In the genomic region with DNA sequence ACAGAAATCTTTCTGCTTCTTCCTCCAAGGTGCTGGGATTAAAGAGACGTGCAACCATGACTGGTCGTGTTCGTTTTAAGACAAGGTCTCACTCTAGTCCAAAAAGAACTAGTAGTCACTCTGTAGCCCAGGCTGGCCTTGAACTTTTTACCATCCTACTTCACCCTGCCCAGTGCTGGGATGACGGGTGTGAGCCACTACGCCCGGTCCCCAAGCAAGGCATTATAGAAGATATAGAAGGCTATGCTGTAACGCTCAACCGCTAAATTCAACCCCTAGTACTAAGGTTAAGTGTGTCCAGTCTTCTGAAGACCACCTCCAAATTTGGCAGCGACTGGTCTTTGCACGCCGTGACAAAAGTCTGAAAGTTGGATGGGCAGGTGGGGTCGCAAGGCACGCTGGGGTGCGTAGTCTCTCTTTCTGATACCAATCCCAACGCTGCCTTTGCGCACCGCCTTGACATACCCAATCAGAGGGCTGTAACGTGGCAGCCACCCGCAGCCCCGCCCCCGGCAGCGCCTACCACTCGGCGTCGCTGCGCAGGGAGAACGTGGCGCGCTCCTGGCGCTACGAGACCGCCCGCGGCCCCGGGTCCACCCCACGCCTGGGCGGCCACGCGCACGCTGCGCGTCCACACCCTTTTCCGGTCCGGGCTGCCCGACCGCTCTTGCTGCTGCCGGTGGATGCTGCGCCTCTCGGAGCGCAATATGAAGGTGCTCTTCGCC, we compare ENCODE assay signal across 7 mouse cellular contexts. TPM values are rescaled to one million over a fixed set of nuclear protein-coding genes. Genes with fewer than 3 reads are reported as not detected.
DNase-seq lines count a peak whose midpoint lies in the region; ATAC-seq lines count a peak whose summit lies in the region.

Gene Ppib, plus strand, starts transcription at position 640 of the 725 bp plus-strand sequence.

- intact Hi-C loops in left cerebral cortex, postnatal 36 days (cut with DNase I), result loop anchor here (2.0 kb wide), 1 partner anchor 65 kb away; no protein-coding TSS in a partner anchor

- ATAC-seq in intestine, embryonic 16.5 days, result peak; percentile 99
- peak; percentile 98 for ATAC-seq in midbrain, embryonic 11.5 days (ENCODE audit: low FRiP score)

- DNase-seq in adrenal gland, adult 8-10 months, result peak; percentile 96
- peak; percentile 97 for DNase-seq in embryo, embryonic 9.5 days (ENCODE audit: extremely low spot score)
- DNase-seq in gastrocnemius, postnatal 4 days (ENCODE audit: low spot score in 2 of 2), result peak; percentile 95 to 98
- DNase-seq in left cerebral cortex, postnatal 36 days (ENCODE audit: low spot score in 2 of 2), result peak; percentile 97 to 99
- DNase-seq in midbrain, embryonic 11.5 days (ENCODE audit: low spot score, missing footprints), result peak; percentile 100
- DNase-seq in skeletal muscle tissue, adult 2 months (ENCODE audit: low read depth, low spot score), result peak; percentile 93

- peak within 1 kb of the TSS; percentile 70 for H3K27ac ChIP-seq in intestine, embryonic 16.5 days (ENCODE audit: low read length)
- peak within 1 kb of the TSS; percentile 63; the same call in 1 of the 2 replicates for H3K27ac ChIP-seq in midbrain, embryonic 11.5 days (ENCODE audit: low read depth, low read length)

- H3K9me3 ChIP-seq in intestine, embryonic 16.5 days (ENCODE audit: control insufficient read depth, low read length), result no peaks in the 10 kb centered on the region
- H3K9me3 ChIP-seq in midbrain, embryonic 11.5 days (ENCODE audit: control insufficient read depth, low read length), result no peaks in the 10 kb centered on the region

- no peaks in the 10 kb centered on the region for H3K27me3 ChIP-seq in intestine, embryonic 16.5 days (replicated peaks; ENCODE audit: control insufficient read depth, insufficient read depth, low read length)
- no peaks in the 10 kb centered on the region for H3K27me3 ChIP-seq in midbrain, embryonic 11.5 days (ENCODE audit: control insufficient read depth, insufficient read depth, low read length)

- under 1% methylated on average over 51 of the region's 51 CpGs for WGBS in intestine, embryonic 16.5 days
- under 1% methylated on average over 51 of the region's 51 CpGs for WGBS in midbrain, embryonic 11.5 days

- H3K4me2 ChIP-seq in intestine, embryonic 16.5 days (ENCODE audit: low read depth, low read length), result peak within 1 kb of the TSS; percentile 89
- H3K4me2 ChIP-seq in midbrain, embryonic 11.5 days, result peak within 1 kb of the TSS; percentile 63

- H3K9ac ChIP-seq in intestine, embryonic 16.5 days (ENCODE audit: low read depth, low read length), result peak within 1 kb of the TSS; percentile 89
- H3K9ac ChIP-seq in midbrain, embryonic 11.5 days (ENCODE audit: low read length), result peak within 1 kb of the TSS; percentile 94

- H3K4me3 ChIP-seq in intestine, embryonic 16.5 days (ENCODE audit: low read length), result peak within 1 kb of the TSS; percentile 88
- peak within 1 kb of the TSS; percentile 86 for H3K4me3 ChIP-seq in midbrain, embryonic 11.5 days (ENCODE audit: low read depth, low read length)

- peaks cover 16% of the 10 kb centered on the region for H3K4me1 ChIP-seq in intestine, embryonic 16.5 days (ENCODE audit: control insufficient read depth, insufficient read depth, low read length)
- peaks cover 10% of the 10 kb centered on the region for H3K4me1 ChIP-seq in midbrain, embryonic 11.5 days (ENCODE audit: control insufficient read depth, insufficient read depth, low read length)

- H3K36me3 ChIP-seq in intestine, embryonic 16.5 days (ENCODE audit: control insufficient read depth, insufficient read depth, low read length), result peaks cover 13% of the 10 kb centered on the region
- H3K36me3 ChIP-seq in midbrain, embryonic 11.5 days (ENCODE audit: control insufficient read depth, insufficient read depth, low read length), result peaks cover 20% of the 10 kb centered on the region

RNA-seq across cellular contexts. Expression of gene Ppib, which starts in this region (rescaled TPM):
- total RNA-seq in adrenal gland, adult 8-10 months (2022), result 100 to 1,000 TPM; 295 to 314 (median 303) TPM
- 100 to 1,000 TPM; 355 to 362 TPM for total RNA-seq in gastrocnemius, postnatal 4 days (2021)
- 645 and 681 TPM in 2 replicates for polyA plus RNA-seq in intestine, embryonic 16.5 days (2015; fragmentation: Nextera tagmentation; extraction: Ambion mirVana)
- 100 to 1,000 TPM; 172 to 181 TPM for total RNA-seq in left cerebral cortex, postnatal 36 days (2021)
- polyA plus RNA-seq in midbrain, embryonic 11.5 days (2014; fragmentation: Nextera tagmentation; extraction: Ambion mirVana), result 490 and 501 TPM in 2 replicates

Comparison
In these comparisons a context has a peak if more than half of its experiments do, and no peak if none do; other contexts are left out.
1. Peak in every context shown above with its lines: DNase-seq, ATAC-seq, H3K4me3 ChIP-seq and H3K27ac ChIP-seq.